Mouse (Mus musculus): ENCODE results near the gene Dennd1b. TPM values are rescaled to one million over a fixed set of nuclear protein-coding genes. Genes with fewer than 3 reads are reported as not detected.

Gene Dennd1b
- total and polyA plus RNA-seq, 3 experiments, result 8.0 to 8.9 (median 8.0) TPM

DNA sequence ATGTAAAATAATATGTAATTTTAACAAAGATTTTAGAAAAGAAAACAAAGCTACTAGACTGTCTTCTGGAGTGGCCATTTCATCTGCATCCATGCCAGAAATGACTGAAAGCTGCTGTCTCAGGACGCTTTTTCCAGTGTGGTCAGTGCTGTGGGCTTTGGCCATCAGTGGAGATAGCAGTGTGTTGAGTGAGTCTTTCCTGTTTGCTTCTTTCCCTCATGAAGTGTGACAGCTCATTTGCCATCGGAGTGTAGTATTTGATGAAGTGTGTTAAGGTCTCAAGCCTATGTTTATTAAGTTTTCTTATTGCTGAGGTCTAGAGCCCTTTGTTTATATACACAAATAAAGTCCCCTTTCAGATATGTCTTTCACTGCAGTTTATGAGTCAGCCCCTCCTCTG is 112.4 kb downstream of the Dennd1b start:
- Histone ChIP-seq H3K4me1 (ENCODE audit: control insufficient read depth in 1 of 2, insufficient read depth in 2 of 2) (no peaks in the 10 kb centered on the region), H3K9me3 (replicated peaks; ENCODE audit: low read length) (no peaks in the 10 kb centered on the region), H3K79me2 (replicated peaks; ENCODE audit: control insufficient read depth, extremely low read depth, insufficient read depth, poor library complexity, severe bottlenecking) (no peaks in the 10 kb centered on the region), H3K27ac (ENCODE audit: insufficient read depth, low read depth) (no peak overlapping the region), H3K9ac (ENCODE audit: insufficient read depth, low read depth) (no peak overlapping the region), H3K4me2 (ENCODE audit: insufficient read depth, low read depth, poor library complexity, severe bottlenecking) (no peak overlapping the region), H3K27me3 (replicated peaks) (no peaks in the 10 kb centered on the region), H3K4me3 (replicated peaks in 1 of 3; ENCODE audit: low read depth in 2 of 3, low read length in 2 of 3, poor library complexity in 1 of 3) (no peak overlapping the region), H3K36me3 (replicated peaks in 1 of 2; ENCODE audit: control insufficient read depth in 1 of 2, insufficient read depth in 1 of 2, low read length in 1 of 2) (peaks cover 0 to 25% of the 10 kb centered on the region in 2 experiments)
- in situ Hi-C loops (cut with MboI; ENCODE audit: low pct_ligation_motif_present, low pct_unique_long_range_greater_than_20kb, low sequenced_read_pairs), result loop anchor here (25.0 kb wide), 1 partner anchor 238 kb away; the partner anchor contains the start of gene Lhx9
- TF ChIP-seq KAT2A (IDR thresholded peaks at IDR 0.05; ENCODE audit: insufficient replicate concordance, low read length) (no peak), MEF2A (IDR thresholded peaks at IDR 0.05; ENCODE audit: borderline replicate concordance, low read depth, low read length) (no peak), CHD1 (IDR thresholded peaks at IDR 0.05; ENCODE audit: low read depth, low read length) (no peak), MYC (IDR thresholded peaks at IDR 0.05; ENCODE audit: low read depth, low read length) (no peak), CTCF (conservative IDR thresholded peaks at IDR 0.05 in 1 of 2, IDR thresholded peaks at IDR 0.05 in 1 of 2; ENCODE audit: low read depth in 2 of 2, low read length in 2 of 2) (no peak), TCF12 (IDR thresholded peaks at IDR 0.05; ENCODE audit: low read depth, low read length) (no peak), USF2 (conservative IDR thresholded peaks at IDR 0.05; ENCODE audit: low read depth, low read length) (no peak), JUND (conservative IDR thresholded peaks at IDR 0.05; ENCODE audit: low read depth, low read length) (no peak), RCOR1 (conservative IDR thresholded peaks at IDR 0.05; ENCODE audit: low read depth, low read length) (no peak), HCFC1 (IDR thresholded peaks at IDR 0.05; ENCODE audit: low read depth, low read length) (no peak), MAX (IDR thresholded peaks at IDR 0.05; ENCODE audit: low read length) (no peak), PAX5 (IDR thresholded peaks at IDR 0.05; ENCODE audit: low read length) (no peak), ZC3H11A (IDR thresholded peaks at IDR 0.05; ENCODE audit: low read depth, low read length) (no peak), ETS1 (conservative IDR thresholded peaks at IDR 0.05; ENCODE audit: low read depth, low read length) (no peak), EP300 (IDR thresholded peaks at IDR 0.05; ENCODE audit: low read length) (no peak), NELFE (IDR thresholded peaks at IDR 0.05; ENCODE audit: low read depth, low read length) (no peak)
- no peak for DNase-seq (ENCODE audit: extremely low read depth)
- dilution Hi-C loops (cut with MboI; ENCODE audit: extremely low pct_ligation_motif_present, extremely low pct_unique_long_range_greater_than_20kb, low sequenced_read_pairs), result no loop called here

DNA sequence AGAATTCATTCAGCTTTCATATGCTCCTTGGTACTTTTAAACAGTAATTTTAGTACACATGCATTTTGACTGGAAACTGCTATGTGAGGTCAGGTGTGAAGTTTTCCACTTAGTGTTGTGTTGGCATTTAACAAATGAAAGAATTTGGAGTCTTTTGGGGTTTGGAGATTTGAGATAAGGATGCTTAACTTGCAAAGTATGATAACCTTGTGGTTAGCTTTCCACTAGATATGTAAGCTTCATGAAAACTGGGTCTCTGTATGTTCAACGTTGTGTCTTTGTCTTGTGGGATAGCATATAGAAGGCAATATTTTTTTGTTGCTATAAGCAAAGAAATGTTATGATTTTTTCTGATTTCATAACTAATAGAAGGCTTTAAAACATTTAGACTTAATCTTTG is 114.8 kb downstream of the Dennd1b start:
- in situ Hi-C loops (cut with MboI; ENCODE audit: low pct_ligation_motif_present, low pct_unique_long_range_greater_than_20kb, low sequenced_read_pairs), result loop anchor here (25.0 kb wide), 1 partner anchor 241 kb away; the partner anchor contains the start of gene Lhx9
- TF ChIP-seq TCF12 (IDR thresholded peaks at IDR 0.05; ENCODE audit: low read depth, low read length) (no peak), NRF1 (IDR thresholded peaks at IDR 0.05; ENCODE audit: low read depth, low read length) (no peak), KAT2A (IDR thresholded peaks at IDR 0.05; ENCODE audit: insufficient replicate concordance, low read length) (no peak), RCOR1 (conservative IDR thresholded peaks at IDR 0.05; ENCODE audit: low read depth, low read length) (no peak), ZMIZ1 (IDR thresholded peaks at IDR 0.05; ENCODE audit: low read depth, low read length) (no peak), UBTF (IDR thresholded peaks at IDR 0.05; ENCODE audit: low read depth, low read length) (no peak), JUN (IDR thresholded peaks at IDR 0.05; ENCODE audit: insufficient read depth, low read depth, low read length) (no peak), CHD1 (IDR thresholded peaks at IDR 0.05; ENCODE audit: low read depth, low read length) (no peak), CHD2 (IDR thresholded peaks at IDR 0.05; ENCODE audit: low read length) (no peak), POLR2A (IDR thresholded peaks at IDR 0.05; ENCODE audit: low read depth, low read length) (no peak), GABPA (IDR thresholded peaks at IDR 0.05; ENCODE audit: insufficient replicate concordance, low read depth, low read length) (no peak), MAX (IDR thresholded peaks at IDR 0.05; ENCODE audit: low read length) (no peak), NELFE (IDR thresholded peaks at IDR 0.05; ENCODE audit: low read depth, low read length) (no peak), ZKSCAN1 (IDR thresholded peaks at IDR 0.05; ENCODE audit: borderline replicate concordance, low read depth, low read length) (no peak), E2F4 (IDR thresholded peaks at IDR 0.05; ENCODE audit: insufficient replicate concordance, low read depth, low read length) (no peak), HCFC1 (IDR thresholded peaks at IDR 0.05; ENCODE audit: low read depth, low read length) (no peak), USF1 (IDR thresholded peaks at IDR 0.05; ENCODE audit: low read depth, low read length) (no peak), RAD21 (IDR thresholded peaks at IDR 0.05; ENCODE audit: low read depth, low read length) (no peak), USF2 (conservative IDR thresholded peaks at IDR 0.05; ENCODE audit: low read depth, low read length) (no peak), SIN3A (IDR thresholded peaks at IDR 0.05; ENCODE audit: low read length) (no peak)
- H3K4me1 ChIP-seq (ENCODE audit: control insufficient read depth in 1 of 2, insufficient read depth in 2 of 2), result no peaks in the 10 kb centered on the region
- H3K79me2 ChIP-seq (replicated peaks; ENCODE audit: control insufficient read depth, extremely low read depth, insufficient read depth, poor library complexity, severe bottlenecking), result no peaks in the 10 kb centered on the region
- dilution Hi-C loops (cut with MboI; ENCODE audit: extremely low pct_ligation_motif_present, extremely low pct_unique_long_range_greater_than_20kb, low sequenced_read_pairs), result no loop called here
- no peaks in the 10 kb centered on the region for H3K9me3 ChIP-seq (replicated peaks; ENCODE audit: low read length)
- no peak overlapping the region for H3K4me2 ChIP-seq (ENCODE audit: insufficient read depth, low read depth, poor library complexity, severe bottlenecking)
- no peak overlapping the region for H3K27ac ChIP-seq (ENCODE audit: insufficient read depth, low read depth)
- no peak overlapping the region for H3K9ac ChIP-seq (ENCODE audit: insufficient read depth, low read depth)
- no peak for DNase-seq (ENCODE audit: extremely low read depth)
- H3K4me3 ChIP-seq (replicated peaks in 1 of 3; ENCODE audit: low read depth in 2 of 3, low read length in 2 of 3, poor library complexity in 1 of 3), result no peak overlapping the region
- H3K36me3 ChIP-seq (replicated peaks in 1 of 2; ENCODE audit: control insufficient read depth in 1 of 2, insufficient read depth in 1 of 2, low read length in 1 of 2), result peaks cover 0 to 27% of the 10 kb centered on the region in 2 experiments
- no peaks in the 10 kb centered on the region for H3K27me3 ChIP-seq (replicated peaks)
